Mouse (Mus musculus) cerebellum, postnatal 25 days (tissue): ENCODE results near the gene Josd2.

Source experiments
- DNase-seq, 2 experiments: peaks; one replicate each; pipeline ENCODE4 v3.0.0; 2021; ENCODE audit warnings: mixed read lengths in 2 of 2

Gene Josd2

DNA sequence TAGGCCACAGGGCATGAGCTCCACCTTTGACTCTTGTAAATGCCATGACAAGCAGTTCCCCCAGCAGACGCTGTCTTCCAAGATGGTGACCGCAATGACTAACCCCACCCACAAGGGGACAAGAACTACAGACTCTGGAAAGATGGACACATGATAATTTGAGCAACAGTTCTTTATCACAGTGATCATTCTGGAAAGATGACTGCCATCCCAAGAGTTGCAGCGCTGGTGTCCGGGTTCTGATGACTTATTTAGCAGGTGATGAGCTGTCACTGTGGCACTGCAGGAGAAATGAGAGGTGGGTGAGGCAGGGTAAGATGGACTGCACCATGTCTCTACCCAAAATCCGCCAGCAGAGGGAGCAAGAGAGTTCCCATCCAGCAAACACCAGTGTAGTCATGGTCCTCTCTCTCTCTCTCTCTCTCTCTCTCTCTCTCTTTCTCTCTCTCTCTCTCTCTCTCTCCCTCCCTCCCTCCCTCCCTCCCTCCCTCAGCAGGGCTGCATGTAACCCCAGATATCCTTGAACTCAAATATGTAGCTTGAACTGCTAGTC, 33.9 kb downstream of the Josd2 start:
- DNase-seq: peak; percentile 83 to 89

DNA sequence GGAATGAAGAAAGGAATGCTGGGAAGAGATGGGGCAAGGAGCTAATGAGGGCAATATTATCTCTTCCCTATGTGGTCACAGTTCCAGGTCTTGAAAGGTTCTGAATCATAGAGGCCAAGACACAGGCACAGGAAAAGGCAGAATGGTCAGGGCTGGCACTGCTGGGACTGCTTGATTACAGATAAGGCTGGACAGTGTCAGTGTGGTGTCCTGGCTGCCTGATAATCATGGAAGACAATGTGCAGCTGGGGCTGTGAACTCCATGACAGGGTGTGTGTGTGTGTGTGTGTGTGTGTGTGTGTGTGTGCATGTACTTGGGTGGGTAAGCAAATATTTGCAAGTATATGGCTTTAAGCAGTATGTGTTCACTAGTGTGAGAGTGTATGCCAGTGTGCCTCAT, 39.7 kb downstream of the Josd2 start:
- no peak for DNase-seq

DNA sequence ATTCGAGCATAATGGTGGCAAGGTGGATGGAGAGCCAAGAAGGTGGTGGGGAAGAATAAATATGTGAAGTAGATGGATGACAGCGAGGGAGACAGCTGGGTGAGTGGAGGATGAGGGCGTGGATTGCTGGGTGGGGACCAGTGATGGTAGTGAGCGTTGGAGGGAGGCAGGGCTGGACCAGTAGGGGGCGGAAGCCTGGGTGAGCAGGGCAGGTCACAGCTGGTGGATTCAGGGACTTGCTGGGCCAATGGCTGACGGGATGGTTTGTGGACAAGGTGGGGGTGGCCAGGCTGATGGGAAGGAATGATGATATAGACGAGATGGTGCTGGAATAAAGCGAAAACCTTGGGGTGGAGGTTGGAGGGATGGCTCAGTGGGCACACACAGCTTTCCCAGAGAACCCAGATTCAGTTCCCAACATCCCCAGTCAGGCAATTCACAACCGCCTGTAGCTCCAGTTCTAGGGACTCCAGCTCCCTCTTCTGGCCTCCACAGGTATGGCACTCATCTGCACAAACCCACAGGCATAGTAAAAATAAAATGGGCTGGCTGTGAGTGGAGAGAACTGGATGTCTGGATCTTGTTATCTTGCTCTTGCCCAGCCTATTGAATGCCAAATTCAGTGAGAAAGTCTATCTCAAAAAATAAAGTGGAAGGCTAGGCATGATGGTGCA, 51.6 kb downstream of the Josd2 start:
- peak in 1 of 2 experiments; percentile 20 for DNase-seq

DNA sequence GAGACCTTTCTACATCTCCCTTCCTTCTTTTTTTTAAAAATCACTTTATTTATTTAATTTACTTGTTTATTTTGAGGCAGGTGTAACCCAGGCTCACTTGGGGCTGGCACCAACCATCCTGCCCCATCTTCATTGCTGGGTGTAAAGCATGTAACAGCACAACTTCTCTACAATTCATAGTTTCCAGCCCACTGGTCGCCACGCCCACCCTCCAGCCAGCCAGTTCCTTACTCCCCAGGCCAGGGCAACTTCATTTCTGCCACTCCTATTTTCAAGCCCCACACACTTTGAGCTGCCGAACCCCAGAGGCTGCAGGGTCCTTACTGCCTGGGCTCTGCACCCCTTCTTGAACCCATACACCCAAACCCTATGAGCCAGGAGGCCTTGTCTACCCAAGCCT, 53.2 kb downstream of the Josd2 start:
- DNase-seq: no peak
